Mouse (Mus musculus) ovary, adult 18-20 months (tissue): Measurements from ENCODE around the gene Shld1.

Source experiments
- DNase-seq: peaks from one replicate; pipeline ENCODE4 v3.0.0; 2022; ENCODE audit warnings: low spot score, mixed read lengths

The Shld1 gene

DNA sequence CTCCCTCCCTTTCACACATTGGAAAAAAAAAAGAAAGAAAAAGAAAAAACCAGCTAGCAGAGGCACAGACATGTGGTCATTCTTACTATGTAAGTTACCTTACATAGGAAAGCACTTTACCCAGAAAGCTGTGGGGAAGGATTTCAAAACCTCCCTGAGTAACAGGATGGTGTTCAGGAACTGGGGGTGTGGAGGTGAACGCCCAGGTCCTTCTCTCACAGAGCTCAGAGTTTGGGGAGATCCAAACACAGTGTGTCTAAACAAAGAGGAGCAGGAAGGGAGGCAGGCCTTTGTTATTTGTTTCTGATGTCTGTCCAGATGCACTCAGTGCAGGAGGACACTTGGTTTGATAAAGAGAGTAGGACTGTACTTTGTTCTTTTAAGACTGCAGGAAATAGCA lies 5.6 kb downstream of the Shld1 start:
- no peak for DNase-seq

DNA sequence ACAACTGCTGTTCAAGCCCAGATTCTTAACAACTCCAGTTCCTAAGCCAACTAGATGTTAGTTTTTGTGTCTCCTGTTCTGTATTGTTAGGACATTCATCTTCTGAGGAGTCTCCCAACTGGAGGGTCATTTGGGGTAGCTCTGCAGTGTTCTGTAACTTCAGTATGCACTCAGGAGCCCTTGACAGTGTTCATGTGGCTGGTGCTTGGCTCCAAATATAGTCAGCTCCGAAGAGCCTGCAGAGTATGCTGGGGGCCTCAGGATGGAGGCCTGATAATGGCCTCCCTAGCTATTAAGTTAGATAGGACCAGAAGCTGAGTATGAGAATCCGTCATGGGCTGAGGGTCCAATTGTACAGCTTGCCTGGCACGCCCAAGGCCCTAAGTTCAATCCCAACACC lies 7.2 kb downstream of the Shld1 start:
- DNase-seq: no peak

DNA sequence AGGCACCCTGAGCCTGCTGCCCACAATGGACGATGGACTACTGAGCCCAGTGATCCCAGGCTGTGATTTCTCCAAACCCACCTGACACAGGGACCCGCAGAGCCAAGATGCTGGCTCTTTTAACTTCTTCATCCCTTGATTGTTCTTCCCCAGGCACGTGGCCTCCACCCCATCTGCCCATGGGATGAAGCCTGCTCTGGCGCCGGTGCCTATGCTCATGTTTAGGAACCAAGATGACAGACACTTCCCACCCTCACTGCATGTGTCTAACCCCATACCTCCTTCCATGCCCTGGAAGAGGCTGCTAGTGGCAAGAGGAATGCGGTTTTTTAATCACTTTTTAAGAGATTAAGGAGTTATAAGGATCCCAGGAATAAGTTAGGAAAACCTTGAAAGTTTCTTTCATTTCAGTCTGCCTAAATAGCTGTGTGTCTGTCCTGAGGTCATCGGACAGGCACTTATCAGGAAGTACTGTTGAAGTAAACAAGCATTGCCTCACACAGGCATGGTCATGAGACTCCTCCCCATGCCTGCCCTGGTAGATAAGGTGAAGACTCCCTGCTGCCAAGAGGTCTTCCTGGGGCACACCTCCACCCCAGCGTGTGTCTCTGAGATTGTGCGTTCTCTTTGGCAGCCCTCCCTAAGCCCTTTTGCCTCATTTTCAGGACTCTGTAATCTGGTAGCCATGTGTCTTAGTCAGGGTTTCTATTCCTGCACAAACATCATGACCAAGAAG lies 8.8 kb downstream of the Shld1 start:
- peak; percentile 69 for DNase-seq

DNA sequence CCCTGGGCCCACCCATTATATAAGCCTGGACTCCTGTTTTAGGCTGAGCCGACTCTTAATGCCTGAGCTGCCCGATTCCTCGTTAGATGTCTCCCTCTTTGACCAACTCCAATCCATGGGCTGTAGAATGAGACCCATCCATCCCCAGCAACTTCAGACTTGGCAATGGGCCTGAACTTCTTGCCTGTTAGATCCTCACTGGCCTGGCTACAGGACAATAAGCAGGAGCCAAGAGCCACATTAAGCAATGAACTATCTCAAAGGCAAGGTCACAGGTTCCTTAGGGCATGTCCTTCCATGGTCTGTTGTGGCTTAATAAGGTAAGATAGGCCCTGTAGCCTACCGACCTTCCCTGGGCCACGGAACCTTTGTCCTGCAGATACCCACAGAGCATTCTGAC lies 9.8 kb downstream of the Shld1 start:
- no peak for DNase-seq

DNA sequence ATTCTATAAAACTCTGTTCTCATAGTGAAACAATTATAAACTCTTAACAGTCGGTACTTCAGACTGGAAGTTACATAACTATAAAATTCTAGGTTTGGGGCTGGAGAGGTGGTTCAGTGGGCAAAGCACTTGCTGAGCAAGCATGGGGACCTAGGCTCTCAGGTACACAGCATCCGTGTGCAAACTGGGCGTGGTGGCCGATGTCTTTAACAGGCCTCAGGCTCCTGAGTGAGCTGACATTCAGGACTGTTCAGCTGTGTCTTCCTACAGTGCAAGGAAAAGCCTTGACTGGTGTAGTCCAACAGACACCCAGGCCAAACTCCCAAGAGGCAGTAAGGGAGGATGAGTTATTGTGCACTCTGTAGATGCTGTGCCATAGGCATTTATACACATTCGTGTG lies 10.5 kb downstream of the Shld1 start:
- DNase-seq: no peak

DNA sequence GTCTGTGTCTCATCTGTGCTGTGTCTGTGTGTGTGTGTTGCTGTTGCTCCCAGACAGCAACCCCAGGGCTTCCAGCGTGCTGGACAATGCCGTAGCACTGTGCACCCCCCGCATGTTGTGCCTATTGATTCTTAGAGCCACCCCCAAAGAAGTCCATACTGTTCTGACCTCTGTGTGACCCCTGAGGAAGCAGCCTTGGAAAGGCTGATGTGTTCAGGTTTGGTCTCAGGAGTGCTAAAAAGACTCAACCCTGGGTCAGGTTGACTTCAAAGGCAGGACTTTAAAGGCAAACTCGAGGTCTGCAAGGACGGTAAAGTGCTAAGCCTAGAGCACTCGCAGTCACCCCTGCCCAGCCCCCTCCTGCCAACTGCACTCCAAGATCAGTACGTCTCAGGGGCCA lies 11.0 kb downstream of the Shld1 start:
- no peak for DNase-seq

DNA sequence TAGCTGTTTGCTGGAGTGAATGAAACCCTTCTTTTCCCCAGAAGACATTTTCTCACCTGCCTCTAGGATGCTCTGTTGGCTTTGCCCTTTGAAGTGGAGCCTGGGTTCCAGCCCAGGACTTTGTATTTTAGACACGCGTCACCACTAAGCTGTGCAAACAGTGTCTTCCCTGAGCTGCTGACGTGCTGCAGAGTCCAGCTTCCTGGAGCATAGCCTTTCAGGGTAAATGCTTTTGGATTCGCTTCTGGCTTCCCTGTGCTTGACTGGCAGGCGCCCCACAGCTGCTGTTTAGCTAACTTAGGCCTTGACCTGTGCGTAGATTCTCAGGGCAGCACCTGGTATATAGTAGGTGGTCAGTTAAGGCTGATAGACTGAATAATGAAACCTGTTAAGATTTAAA lies 11.7 kb downstream of the Shld1 start:
- DNase-seq: no peak

DNA sequence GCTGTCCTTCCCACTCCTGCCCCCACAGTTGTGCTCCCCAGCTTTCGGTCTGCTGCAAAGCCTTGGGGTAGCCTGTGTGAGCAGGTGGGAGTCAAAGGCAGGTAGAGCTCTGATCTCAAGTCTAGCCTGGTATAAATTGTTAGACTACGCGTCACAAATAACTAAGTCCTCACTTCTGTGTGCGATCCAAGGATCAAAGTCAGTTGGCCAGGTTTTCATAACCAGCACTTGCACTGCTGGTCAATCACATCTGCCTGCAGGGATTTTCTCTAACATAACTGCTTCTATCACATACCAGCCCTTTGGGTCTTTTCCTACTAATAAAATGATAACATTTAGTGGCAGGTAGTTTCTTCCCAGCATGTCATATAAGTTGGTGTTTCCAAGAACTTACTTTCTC lies 14.2 kb downstream of the Shld1 start:
- no peak for DNase-seq

DNA sequence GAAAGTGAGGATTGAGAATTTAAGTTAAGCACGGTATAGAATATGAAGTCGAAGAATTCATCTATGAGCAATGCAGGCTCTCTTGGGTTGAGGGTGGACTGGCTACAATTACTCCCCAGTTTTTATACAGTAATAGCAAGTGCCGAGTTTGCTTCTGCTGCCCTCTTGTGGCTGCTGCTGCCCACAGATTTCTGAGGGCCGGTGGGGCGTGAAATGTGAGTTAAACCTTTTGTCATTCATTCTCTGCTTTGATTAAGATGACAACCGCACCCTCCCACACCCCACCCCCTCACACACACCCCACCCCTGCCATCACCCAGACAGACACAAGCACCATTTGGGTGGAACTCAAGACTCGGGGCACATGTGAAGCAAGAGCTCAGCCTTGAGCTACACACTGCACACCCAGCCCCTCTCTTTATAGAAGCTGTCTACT lies 14.7 kb downstream of the Shld1 start:
- DNase-seq: no peak

DNA sequence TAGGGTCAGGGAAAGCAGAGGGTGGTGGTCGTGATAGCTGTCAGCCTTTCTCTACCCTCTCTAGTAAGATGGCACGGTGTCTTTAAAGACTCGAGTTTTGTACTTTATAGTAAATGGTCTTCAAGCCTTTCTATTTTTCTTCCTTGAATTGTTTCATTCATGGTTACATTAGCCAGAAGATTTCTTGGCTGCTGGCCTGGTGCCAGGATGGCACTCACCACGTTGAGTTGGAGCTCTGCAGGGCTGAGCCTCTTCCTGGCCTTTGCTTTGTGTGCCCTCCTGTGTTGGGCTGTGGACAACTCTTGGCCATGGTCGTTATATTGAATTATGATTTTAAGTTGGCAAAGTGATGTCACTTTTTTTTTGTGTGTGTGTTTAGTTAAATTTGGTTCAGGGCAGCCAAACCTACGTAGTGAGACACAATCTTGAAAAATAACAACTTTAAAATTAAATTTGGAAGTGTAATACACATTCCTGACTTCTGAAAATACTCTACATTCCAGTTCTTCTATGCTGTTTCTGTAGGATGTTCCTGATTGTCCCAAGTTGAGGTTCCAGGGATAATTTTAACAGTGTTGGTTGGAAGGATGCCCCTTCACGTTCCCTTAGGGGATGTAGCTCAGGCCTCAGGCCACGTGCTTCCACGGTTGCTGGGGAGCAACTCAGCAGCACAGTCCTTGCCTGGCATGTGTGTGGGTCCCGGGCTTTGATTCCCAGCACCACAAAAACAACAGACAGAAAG lies 18.7 kb downstream of the Shld1 start:
- DNase-seq: no peak

DNA sequence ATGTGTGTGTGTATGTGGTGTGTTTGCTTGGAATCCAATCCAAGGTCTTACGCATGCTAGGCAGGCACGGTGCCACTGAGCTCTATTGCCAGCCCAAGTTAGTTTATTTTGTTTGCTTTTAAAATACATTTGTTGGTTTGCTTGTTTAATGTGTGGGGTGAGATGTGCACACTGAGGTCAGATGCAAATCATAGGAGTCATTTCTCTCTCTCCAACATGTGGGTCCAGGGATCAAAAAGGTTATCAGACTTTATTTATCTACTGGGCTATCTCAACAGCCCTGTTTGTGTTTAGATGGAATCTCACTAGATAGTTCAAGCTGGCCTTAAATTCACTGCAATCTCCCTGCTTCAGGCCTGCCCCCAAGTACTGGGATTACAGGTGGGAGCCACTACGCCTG lies 19.6 kb downstream of the Shld1 start:
- DNase-seq: no peak

DNA sequence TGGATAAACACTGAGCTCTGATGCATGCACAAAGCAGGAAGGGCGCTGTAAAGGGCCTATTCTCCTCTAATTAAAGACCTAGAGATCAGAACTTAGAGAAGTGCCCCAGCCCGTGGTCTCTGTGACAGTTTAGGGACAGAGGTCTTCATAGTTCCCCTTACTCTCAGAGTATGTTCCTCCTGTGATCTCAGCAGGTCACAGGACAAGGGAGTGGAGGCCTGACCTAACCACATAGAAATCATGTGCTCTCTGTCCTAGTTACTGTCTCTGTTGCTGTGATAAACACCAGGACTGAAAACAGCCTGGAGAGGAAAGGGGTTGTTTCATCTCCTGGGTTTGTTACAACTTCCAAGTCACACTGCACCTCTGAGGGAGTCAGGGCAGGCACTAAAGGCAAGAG lies 23.8 kb downstream of the Shld1 start:
- no peak for DNase-seq

DNA sequence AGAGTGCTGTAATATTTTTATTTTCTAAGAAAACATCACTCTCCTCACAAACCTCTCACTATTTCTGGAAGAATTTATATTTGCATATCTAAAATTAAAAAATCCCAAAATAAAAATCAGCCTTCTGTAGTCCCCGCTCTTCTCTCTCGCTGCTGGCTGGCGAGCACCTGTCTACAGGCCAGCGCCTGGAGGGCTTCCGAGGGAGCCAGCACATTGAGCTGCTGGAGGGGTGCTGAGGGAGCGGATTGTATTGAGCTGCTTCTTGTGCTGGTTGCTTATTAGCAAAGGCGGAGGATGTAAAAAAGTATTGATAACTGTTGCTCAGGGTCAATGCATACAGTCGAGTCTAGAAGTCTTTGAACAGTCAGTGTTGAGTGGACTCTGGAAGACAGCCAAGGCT lies 25.3 kb downstream of the Shld1 start:
- DNase-seq: no peak

DNA sequence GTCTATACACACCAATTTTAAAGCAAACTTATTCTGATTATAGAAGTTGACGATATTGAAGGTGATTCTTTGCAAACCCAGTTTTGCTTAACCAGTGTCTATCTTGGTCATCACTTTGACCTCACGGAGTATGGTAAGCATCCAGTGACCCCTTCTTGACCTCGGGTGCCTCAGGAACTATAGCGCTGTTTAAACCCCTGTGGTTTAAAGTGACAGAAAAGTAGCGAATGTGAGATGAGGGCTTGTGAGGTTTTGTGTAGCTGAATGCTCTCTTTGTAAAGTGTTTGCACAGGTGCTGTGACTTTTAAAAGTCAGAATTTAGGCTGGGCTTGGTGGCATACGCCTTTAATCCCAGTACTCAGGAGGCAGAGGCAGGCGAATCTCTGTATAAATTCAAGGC lies 27.8 kb downstream of the Shld1 start:
- no peak for DNase-seq

DNA sequence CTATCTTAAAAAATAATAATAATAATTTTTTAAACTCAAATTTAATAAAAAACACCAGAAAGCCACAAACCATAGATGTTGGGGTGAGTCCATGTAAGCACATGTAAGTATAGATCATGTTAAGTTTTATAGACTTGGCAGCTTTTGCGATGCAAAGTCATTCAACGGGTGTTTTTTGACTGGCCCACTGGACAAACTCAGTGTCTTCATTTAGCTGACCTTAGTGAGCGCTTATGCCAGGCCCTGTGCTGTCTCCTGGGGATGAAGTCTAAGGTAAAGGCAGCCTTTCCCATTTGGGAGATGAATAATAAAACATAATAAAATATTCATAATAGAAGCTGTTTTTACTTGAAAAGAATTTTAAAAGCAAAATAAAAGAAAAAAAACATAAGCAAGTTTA lies 28.2 kb downstream of the Shld1 start:
- DNase-seq: no peak

DNA sequence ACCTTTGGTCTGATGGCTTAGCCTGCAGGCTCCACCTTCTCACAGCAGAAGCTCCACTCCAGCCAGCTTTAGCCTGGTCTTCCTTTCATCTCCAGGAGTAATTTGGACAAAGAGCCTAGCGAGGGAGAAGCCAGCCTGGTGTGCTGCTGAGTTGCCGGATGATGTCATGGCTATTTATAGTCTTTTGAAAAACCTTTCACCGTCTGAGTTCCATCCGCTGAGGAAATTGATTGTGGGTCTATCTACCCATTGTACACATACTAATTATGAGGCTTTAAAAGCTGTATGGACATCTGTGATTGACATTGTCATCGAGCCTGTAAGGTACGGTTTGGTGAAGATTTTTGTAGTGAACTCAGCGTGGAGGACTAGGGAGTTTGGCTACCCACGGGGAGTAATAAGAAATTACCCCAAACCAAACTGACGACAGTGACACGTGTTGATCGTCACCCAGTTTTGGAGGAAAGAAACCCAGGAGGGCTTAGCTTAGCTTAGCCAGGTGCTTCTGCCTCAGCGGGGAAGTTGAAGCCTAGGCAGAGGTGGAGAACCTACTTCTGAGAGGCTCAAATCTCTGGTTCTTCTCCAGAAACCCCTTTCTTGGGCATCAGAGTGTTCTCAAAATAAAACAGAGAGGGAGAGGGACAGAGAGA lies 28.8 kb downstream of the Shld1 start:
- no peak for DNase-seq

DNA sequence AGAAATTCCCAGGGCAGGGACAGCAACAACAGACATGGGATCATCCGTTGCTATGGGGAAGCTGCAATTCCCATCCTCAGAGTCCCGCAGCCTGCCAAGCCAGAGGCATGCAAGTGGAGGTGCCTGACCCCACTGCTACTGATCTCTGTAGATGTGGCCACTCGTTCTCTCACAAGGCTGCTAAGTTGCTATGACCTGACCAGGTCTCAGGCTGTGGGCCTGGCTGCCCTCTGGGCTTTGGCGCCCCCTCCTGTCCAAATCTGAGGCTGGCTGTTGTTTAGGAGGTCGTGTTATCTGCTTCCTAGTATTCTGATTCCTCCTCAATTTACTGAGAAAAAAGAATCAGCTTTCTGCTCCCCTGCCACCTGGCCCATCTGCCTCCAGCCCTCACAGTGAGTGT lies 29.4 kb downstream of the Shld1 start:
- DNase-seq: no peak

DNA sequence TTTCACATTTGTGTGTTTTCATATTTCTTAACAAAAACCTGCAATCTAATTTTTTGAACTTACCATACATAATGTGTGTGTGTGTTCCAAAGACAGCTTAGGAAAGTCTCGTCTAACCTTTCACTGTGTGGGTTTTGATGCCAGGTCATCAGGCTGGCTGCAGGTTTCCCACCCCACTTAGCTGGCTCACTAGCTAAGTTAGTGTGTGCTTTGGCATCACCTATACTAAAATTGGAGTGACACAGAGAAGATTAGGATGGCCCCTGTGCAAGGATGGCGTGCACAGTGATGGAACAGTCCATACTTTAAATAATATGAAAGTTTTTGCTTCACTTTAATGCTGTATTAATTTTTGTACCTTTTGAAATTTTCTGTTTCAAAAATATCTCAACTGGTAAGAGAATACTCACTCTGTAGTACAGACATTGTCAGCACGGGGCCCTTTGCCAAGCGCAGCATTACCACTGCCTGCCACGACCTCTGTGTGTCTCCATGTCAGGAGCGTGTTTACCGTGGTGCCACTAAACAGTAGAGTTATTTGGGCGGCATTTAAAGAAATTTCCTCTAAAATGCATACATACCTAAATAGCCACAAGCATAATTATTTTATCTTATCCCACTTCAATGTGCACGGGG lies 30.3 kb downstream of the Shld1 start:
- DNase-seq: no peak

DNA sequence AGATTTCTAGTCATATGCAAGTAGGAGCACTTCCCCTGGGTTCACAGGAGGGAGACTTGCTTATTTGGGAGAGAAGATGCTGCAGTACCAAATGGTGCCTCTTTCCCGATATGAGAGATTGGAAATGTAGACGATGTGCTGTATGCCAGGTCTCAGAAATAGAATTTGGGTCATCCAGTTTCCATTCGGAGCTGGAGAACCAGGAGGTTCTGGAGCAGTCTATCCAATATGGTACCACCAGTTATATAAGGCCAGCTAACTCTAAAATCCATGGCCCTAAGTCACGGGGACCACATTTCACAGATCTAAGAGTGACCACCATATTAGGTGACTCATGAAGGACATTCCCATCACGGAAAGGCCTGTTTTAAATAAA lies 30.8 kb downstream of the Shld1 start:
- no peak for DNase-seq

DNA sequence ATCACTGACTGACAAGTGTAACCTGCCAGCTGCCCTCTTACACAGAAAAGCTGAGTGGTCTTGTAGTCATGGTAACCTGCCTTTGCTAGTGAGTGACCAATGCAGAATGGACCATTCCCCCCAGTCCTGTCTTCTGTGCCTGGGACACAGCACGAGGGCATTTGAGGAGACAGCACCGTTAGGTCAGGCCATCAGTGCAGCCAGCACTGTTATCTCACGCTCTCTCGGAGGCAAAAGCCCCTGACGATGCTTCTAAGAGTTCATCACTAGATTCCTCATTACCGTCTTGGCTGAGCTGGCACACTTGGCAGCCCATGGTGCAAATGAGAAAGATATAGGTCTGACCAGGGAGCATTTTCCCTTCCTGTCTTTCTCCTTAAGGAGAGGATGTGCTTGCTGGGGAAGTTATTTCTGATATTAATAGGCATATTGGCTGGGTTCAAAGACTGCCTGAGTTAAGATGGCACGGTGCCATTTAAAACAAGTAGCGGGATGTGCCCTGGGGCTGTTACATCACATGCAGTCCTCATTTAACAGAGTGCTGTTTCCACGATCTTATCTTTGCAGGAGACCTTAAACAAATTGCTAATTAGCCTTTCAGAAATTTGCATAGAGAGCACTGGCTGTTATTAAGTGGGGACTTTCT lies 34.3 kb downstream of the Shld1 start:
- DNase-seq: no peak

DNA sequence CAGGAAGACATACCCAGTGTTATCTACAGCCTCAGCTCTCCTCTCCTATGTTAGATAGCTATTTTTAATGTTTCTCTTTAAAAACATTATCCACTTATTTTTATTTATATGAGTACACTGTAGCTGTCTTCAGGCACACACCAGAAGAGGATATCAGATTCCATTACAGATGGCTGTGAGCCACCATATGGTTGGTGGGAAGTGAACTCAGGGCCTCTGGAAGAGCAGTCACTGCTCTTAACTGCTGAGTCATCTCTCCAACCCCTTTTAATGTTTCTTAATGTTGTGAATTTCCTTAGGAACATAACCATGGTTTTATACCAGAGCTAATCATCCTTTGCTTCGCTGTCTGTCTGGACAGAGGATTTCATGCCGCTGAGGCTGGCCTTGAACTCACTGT lies 35.1 kb downstream of the Shld1 start:
- no peak for DNase-seq

DNA sequence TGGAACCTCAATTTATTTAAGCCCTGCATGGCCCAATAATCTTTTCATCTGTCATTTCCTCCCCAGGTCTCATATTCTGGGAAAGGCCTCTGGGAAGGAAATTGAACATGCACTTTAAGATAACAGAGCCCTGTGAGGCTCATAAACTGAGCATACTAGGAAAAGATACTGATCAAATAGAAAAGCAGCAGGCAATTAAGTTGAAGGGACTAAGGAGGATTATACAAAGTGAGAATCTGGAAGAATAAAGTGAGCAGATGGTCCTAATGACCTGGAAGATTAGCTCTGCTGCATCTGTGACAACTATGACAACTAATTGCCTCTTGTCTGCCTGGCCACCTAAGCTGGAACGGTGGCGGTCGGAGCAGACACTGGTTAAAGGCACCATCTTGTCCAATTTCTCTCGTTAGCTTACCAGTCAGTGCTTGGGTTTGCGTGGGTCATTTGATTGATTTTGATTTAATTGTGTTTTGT lies 37.3 kb downstream of the Shld1 start:
- no peak for DNase-seq
